Mouse (Mus musculus) embryo, embryonic 10.5 days (tissue): ENCODE results near the gene Krtap3-1.
"Not testable (repeated sequence)": the region's sequence is repeated elsewhere in the genome, so short reads cannot be mapped to it uniquely, and the experiment has no call there.

ENCODE experiments used
- DNase-seq: peaks from one replicate; pipeline ENCODE4 v3.0.0-alpha.2; 2015; ENCODE audit warnings: low spot score

Gene Krtap3-1

GRCm38 (mm10) chr11:99566530-99566929, at the start of gene Krtap3-1:
TSS of gene Krtap3-1 (minus strand) at chr11:99566630.
- no peak for DNase-seq

GRCm38 (mm10) chr11:99614796-99615363, 48.5 kb upstream of the Krtap3-1 start, which contains the start of gene Krtap2-4:
TSS of gene Krtap2-4 (minus strand) at chr11:99614846.
- DNase-seq: no peak

- not testable (repeated sequence) for DNase-seq
Measured at GRCm38 (mm10) chr11:99610089-99610488, 43.7 kb upstream of the Krtap3-1 start, which contains the start of gene Gm11937. TSS of gene Gm11937 (minus strand) at chr11:99610189.

GRCm38 (mm10) chr11:99609126-99609525, 42.7 kb upstream of the Krtap3-1 start:
- no peak for DNase-seq

- DNase-seq: not testable (repeated sequence)
Measured at GRCm38 (mm10) chr11:99603208-99603607, 36.8 kb upstream of the Krtap3-1 start, which contains the start of gene Gm11938. TSS of gene Gm11938 (minus strand) at chr11:99603308.

- DNase-seq: not testable (repeated sequence)
Measured at GRCm38 (mm10) chr11:99597742-99598141, 31.3 kb upstream of the Krtap3-1 start, which contains the start of gene Krtap9-3. TSS of gene Krtap9-3 (minus strand) at chr11:99598105.

GRCm38 (mm10) chr11:99590981-99591380, 24.6 kb upstream of the Krtap3-1 start, which contains the start of gene Krtap1-3:
TSS of gene Krtap1-3 (minus strand) at chr11:99591339.
- DNase-seq: no peak

GRCm38 (mm10) chr11:99585096-99585495, 18.7 kb upstream of the Krtap3-1 start:
- no peak for DNase-seq

- no peak for DNase-seq
Measured at GRCm38 (mm10) chr11:99583245-99583704, 16.8 kb upstream of the Krtap3-1 start, which contains the start of gene Krtap1-4. TSS of gene Krtap1-4 (minus strand) at chr11:99583654.

- DNase-seq: no peak
Measured at GRCm38 (mm10) chr11:99581564-99581963, 15.1 kb upstream of the Krtap3-1 start.

GRCm38 (mm10) chr11:99581051-99581450, 14.6 kb upstream of the Krtap3-1 start:
- DNase-seq: no peak

- DNase-seq: no peak
Measured at GRCm38 (mm10) chr11:99580636-99581035, 14.2 kb upstream of the Krtap3-1 start, which contains the start of gene Krtap1-5. TSS of gene Krtap1-5 (minus strand) at chr11:99581016.

- peak; percentile 91 for DNase-seq
Measured at GRCm38 (mm10) chr11:99574106-99574505, 7.7 kb upstream of the Krtap3-1 start.

GRCm38 (mm10) chr11:99573164-99573563, 6.7 kb upstream of the Krtap3-1 start:
- no peak for DNase-seq

- DNase-seq: no peak
Measured at GRCm38 (mm10) chr11:99562580-99562979, 3.9 kb downstream of the Krtap3-1 start.

GRCm38 (mm10) chr11:99559366-99559765, 7.1 kb downstream of the Krtap3-1 start, which contains the start of gene Gm11939:
TSS of gene Gm11939 (minus strand) at chr11:99559466.
- DNase-seq: no peak

GRCm38 (mm10) chr11:99557976-99558745, 8.3 kb downstream of the Krtap3-1 start:
- DNase-seq: no peak

GRCm38 (mm10) chr11:99556753-99557152, 9.7 kb downstream of the Krtap3-1 start, which contains the start of gene Krtap3-2:
TSS of gene Krtap3-2 (minus strand) at chr11:99556853.
- no peak for DNase-seq

GRCm38 (mm10) chr11:99556195-99556594, 10.2 kb downstream of the Krtap3-1 start:
- DNase-seq: no peak

GRCm38 (mm10) chr11:99550765-99551164, 15.7 kb downstream of the Krtap3-1 start, which contains the start of gene Krtap3-3:
TSS of gene Krtap3-3 (minus strand) at chr11:99550865.
- no peak for DNase-seq

GRCm38 (mm10) chr11:99547892-99548291, 18.5 kb downstream of the Krtap3-1 start:
- DNase-seq: no peak

GRCm38 (mm10) chr11:99539721-99540120, 26.7 kb downstream of the Krtap3-1 start:
- no peak for DNase-seq
